Mouse (Mus musculus) heart, embryonic 13.5 days (tissue): Measurements from ENCODE around the gene Ppfia2. TPM values are rescaled to one million over a fixed set of nuclear protein-coding genes. Genes with fewer than 3 reads are reported as not detected.

Source experiments
- ATAC-seq: fragments of 200-750 bp; cut with Nextera tagmentation; 2 replicates; pipeline ENCODE4 v1.8.0; 2017; ENCODE audit warnings: moderate TSS enrichment; ENCODE audit not compliant: insufficient number of reproducible peaks, low FRiP score, low TSS enrichment; ENCODE audit errors: extremely low read depth
- H3K27ac ChIP-seq: fragments of 300-500 bp; sonication (generic); replicated peaks from 2 replicates; pipeline ENCODE4 v1.5.1; 2015; ENCODE audit warnings: moderate library complexity, mild to moderate bottlenecking, inconsistent platforms
- H3K27me3 ChIP-seq: fragments of 300-500 bp; sonication (generic); replicated peaks from 2 replicates; pipeline ENCODE4 v1.6.1; 2015; ENCODE audit warnings: mild to moderate bottlenecking, inconsistent platforms
- H3K36me3 ChIP-seq: fragments of 300-500 bp; sonication (generic); 2 replicates; pipeline ENCODE4 v1.6.1; 2015; ENCODE audit warnings: mild to moderate bottlenecking, inconsistent platforms
- H3K4me1 ChIP-seq: fragments of 300-500 bp; sonication (generic); 2 replicates; pipeline ENCODE4 v1.6.1; 2015; ENCODE audit warnings: inconsistent platforms
- H3K4me2 ChIP-seq: fragments of 300-500 bp; sonication (generic); 2 replicates; pipeline ENCODE4 v1.6.1; 2015; ENCODE audit warnings: inconsistent platforms, mild to moderate bottlenecking, moderate library complexity
- H3K4me3 ChIP-seq: fragments of 300-500 bp; sonication (generic); 2 replicates; pipeline ENCODE4 v1.5.1; 2015; ENCODE audit warnings: moderate library complexity, mild to moderate bottlenecking, inconsistent platforms
- H3K9ac ChIP-seq: fragments of 300-500 bp; sonication (generic); 2 replicates; pipeline ENCODE4 v1.6.1; 2015; ENCODE audit warnings: inconsistent platforms, mild to moderate bottlenecking, moderate library complexity
- H3K9me3 ChIP-seq: fragments of 300-500 bp; sonication (generic); 2 replicates; pipeline ENCODE4 v1.6.1; 2016; ENCODE audit warnings: inconsistent platforms
- WGBS: fragments of 180-500 bp; shearing (Covaris S2); methylation state at CpG from one replicate; pipeline ENCODE4 v1.1.7; 2015; ENCODE audit warnings: mixed read lengths; 5-methylcytosine and 5-hydroxymethylcytosine counted together
- polyA plus RNA-seq: library from polyadenylated mRNA; unstranded; fragments of >200 nt; fragmentation: Nextera tagmentation; extraction: Ambion mirVana; gene quantifications from 2 replicates; pipeline ENCODE4 v1.2.1, GENCODE M21; 2015

The Ppfia2 gene
- polyA plus RNA-seq, 1 experiment from 2014 or later, result 0.29 TPM

DNA sequence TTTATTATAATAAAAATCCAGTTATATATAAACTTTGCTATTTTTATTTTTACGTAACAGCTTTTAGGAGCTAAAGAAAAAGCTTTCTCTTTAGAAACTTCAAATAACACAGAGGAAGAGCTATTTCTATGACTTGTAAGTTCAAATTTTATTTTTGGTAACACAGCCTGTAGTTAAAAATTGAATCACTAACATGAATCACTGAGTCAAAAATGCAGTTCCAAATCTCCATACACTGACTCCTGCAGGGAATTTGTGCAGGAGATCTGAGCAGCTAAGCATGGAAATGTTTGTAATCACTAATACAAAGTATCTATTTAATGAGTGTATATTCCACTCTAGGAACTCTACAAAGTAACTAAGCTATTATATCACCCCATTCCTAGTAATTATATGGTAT, 354.1 kb downstream of the Ppfia2 start:
- Histone ChIP-seq H3K4me2 (no peak overlapping the region), H3K9ac (no peak overlapping the region), H3K9me3 (no peaks in the 10 kb centered on the region), H3K36me3 (no peaks in the 10 kb centered on the region), H3K4me1 (0 out of 2 replicates have a peak, but pooled peaks cover 6% of the 10 kb centered on the region), H3K27ac (no peak overlapping the region), H3K4me3 (no peak overlapping the region), H3K27me3 (no peaks in the 10 kb centered on the region)
- 86% methylated on average over 1 of the region's 1 CpGs for WGBS
- no peak for ATAC-seq

DNA sequence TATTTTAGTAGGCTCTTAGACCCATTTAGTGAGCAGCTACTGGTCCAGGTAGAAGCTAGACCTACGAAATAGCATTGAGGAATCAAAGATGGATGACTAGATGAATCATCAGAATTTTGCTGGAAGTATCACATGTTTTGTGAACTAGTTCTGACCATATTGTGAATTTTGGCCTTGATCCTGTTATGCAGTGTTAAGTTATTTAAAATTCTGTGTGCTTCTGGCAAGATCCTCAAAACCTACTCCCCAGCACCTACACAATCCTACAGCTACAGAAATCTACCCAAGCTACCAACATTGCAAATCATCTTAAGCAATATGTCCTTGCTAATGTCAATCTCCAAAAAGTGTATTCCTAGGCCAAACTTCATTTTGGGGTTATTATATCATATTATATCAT, 368.3 kb downstream of the Ppfia2 start:
- Histone ChIP-seq H3K9me3 (no peaks in the 10 kb centered on the region), H3K36me3 (no peaks in the 10 kb centered on the region), H3K4me1 (no peaks in the 10 kb centered on the region), H3K9ac (no peak overlapping the region), H3K27ac (no peak overlapping the region), H3K4me3 (no peak overlapping the region), H3K27me3 (no peaks in the 10 kb centered on the region), H3K4me2 (no peak overlapping the region)
- 61% methylated on average over 1 of the region's 1 CpGs for WGBS
- ATAC-seq, result no peak

DNA sequence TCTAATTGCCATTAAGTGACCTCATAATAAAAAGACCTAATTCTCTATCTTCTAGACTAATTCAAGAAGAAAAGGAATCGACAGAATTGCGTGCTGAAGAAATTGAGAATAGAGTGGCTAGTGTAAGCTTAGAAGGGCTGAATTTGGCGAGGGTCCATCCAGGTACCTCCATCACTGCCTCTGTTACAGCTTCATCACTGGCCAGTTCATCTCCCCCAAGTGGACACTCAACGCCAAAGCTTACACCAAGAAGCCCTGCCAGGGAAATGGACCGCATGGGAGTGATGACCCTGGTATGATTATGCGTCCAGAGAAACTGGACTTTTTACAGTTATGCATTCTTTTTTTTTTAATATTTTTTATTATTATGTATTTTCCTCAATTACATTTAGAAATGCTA, 388.0 kb downstream of the Ppfia2 start:
- H3K27ac ChIP-seq, result no peak overlapping the region
- no peaks in the 10 kb centered on the region for H3K36me3 ChIP-seq
- H3K4me3 ChIP-seq, result no peak overlapping the region
- no peaks in the 10 kb centered on the region for H3K27me3 ChIP-seq
- H3K9ac ChIP-seq, result no peak overlapping the region
- no peak overlapping the region for H3K4me2 ChIP-seq
- no peak for ATAC-seq
- WGBS, result 67% methylated on average over 6 of the region's 6 CpGs
- H3K9me3 ChIP-seq, result no peaks in the 10 kb centered on the region
- no peaks in the 10 kb centered on the region for H3K4me1 ChIP-seq

DNA sequence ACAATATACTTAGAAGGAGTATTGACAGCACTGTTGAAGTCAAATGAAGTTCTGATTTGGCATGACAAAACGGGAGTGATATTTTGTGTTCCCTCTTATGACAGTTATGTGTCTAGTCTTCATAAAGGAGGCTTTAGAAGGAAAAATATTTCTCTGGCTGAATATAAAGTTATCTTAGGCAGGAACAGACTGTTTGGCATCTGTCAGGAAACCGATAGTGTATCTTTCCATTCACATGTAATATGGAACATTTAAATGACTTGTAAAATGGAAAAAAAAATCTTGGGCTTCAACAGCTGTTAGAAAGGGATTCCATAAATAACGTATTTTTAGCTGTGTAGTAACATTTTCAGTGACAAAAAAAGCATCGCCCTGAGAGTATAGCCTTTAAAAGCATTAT, 400.1 kb downstream of the Ppfia2 start:
- WGBS, result 69% methylated on average over 4 of the region's 4 CpGs

DNA sequence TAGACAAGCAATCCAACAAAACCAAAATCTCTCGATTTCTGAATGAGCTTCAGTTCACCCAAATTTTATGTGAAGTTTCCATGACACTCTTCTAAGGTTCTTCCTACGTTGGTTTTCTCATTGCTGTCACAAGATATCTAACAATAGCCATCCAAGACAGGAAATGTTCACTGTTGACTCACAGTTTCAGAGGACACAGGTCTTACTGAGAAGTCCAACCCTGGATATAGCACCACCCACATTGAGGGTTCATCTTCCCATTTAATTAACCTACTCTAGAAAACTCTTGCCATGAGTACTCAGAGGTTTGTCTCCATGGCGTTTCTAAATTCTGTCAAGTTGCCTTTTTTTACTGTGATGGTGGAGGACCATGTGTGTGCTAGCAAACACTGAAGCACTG, 401.7 kb downstream of the Ppfia2 start:
- no peak overlapping the region for H3K27ac ChIP-seq
- H3K36me3 ChIP-seq, result no peaks in the 10 kb centered on the region
- H3K27me3 ChIP-seq, result no peaks in the 10 kb centered on the region
- ATAC-seq, result no peak
- no peak overlapping the region for H3K9ac ChIP-seq
- no peaks in the 10 kb centered on the region for H3K9me3 ChIP-seq
- no peak overlapping the region for H3K4me3 ChIP-seq
- H3K4me1 ChIP-seq, result no peaks in the 10 kb centered on the region
- 59% methylated on average over 3 of the region's 3 CpGs for WGBS
- no peak overlapping the region for H3K4me2 ChIP-seq

More for the DNA sequence above, 400.1 kb downstream of the Ppfia2 start:
- Histone ChIP-seq H3K4me2 (no peak overlapping the region), H3K36me3 (no peaks in the 10 kb centered on the region), H3K27ac (no peak overlapping the region), H3K9me3 (no peaks in the 10 kb centered on the region), H3K9ac (no peak overlapping the region), H3K4me1 (no peaks in the 10 kb centered on the region), H3K27me3 (no peaks in the 10 kb centered on the region), H3K4me3 (no peak overlapping the region)
- no peak for ATAC-seq

DNA sequence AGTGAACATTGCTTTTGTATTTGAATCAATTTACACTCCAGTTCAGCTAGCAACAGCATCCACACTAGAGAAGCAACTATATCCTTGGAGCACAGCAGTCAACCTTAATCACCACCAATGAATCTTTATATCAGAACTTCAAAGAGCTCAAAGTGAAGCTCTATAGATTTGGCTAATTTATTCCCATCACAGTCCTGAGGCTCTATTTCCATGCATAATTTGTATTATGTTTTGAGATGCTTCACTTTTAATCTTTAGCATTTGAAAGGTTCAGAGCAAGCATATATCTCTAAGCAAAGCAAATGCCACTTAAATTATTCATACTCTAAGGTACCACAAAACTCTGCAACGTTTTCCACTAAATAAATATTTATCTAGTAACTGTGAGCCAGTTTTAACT, 402.6 kb downstream of the Ppfia2 start:
- H3K9me3 ChIP-seq, result no peaks in the 10 kb centered on the region

DNA sequence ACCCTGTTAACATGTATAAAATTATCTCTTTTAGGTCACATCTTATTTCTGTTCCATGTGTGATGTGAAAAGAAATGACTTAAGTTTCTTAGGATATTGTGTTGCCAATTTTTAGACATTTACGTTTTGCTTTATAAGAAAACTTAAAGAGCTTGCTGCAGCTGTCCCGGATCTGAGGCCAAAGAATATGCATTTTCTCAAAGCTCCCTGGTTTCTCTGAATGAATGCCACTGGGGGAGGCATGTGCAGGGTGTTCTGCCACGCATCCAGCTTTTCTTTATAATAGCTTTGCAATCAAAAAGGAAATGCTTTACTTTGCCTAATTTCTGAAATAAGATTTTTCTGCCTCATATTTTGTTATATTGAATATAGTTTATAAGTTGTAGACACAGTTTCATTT, 411.2 kb downstream of the Ppfia2 start:
- 56% methylated on average over 3 of the region's 3 CpGs for WGBS
- no peaks in the 10 kb centered on the region for H3K27me3 ChIP-seq
- no peaks in the 10 kb centered on the region for H3K9me3 ChIP-seq
- H3K27ac ChIP-seq, result no peak overlapping the region
- H3K9ac ChIP-seq, result no peak overlapping the region
- no peak for ATAC-seq
- H3K36me3 ChIP-seq, result no peaks in the 10 kb centered on the region
- no peaks in the 10 kb centered on the region for H3K4me1 ChIP-seq
- no peak overlapping the region for H3K4me3 ChIP-seq
- no peak overlapping the region for H3K4me2 ChIP-seq

More for the DNA sequence above, 402.6 kb downstream of the Ppfia2 start:
- WGBS, result 45% methylated on average over 1 of the region's 1 CpGs
- no peak overlapping the region for H3K4me2 ChIP-seq
- no peak for ATAC-seq
- H3K36me3 ChIP-seq, result no peaks in the 10 kb centered on the region
- H3K9ac ChIP-seq, result no peak overlapping the region
- H3K4me1 ChIP-seq, result no peaks in the 10 kb centered on the region
- H3K27ac ChIP-seq, result no peak overlapping the region
- H3K4me3 ChIP-seq, result no peak overlapping the region
- H3K27me3 ChIP-seq, result no peaks in the 10 kb centered on the region

DNA sequence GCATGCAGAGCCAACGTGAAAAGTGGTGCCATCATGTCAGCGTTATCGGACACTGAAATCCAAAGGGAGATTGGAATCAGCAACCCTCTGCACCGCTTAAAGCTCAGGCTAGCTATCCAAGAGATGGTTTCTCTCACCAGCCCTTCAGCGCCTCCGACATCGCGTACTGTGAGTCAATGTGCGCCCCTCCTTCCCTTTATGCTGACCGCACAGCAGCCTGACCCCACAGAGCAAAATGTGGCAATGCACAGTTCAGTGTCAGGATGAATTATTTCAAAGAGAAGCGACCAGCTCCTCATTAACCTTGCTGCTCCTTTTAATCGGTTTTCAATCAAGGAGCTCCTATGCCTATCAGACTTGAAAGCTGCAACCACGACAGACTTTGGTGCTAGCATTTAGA, 426.2 kb downstream of the Ppfia2 start:
- WGBS, result 56% methylated on average over 13 of the region's 13 CpGs
- ATAC-seq, result no peak
- no peak overlapping the region for H3K4me3 ChIP-seq
- no peak overlapping the region for H3K27ac ChIP-seq
- no peaks in the 10 kb centered on the region; the same call in 1 of the 2 replicates for H3K4me1 ChIP-seq
- H3K4me2 ChIP-seq, result no peak overlapping the region
- H3K36me3 ChIP-seq, result no peaks in the 10 kb centered on the region
- no peaks in the 10 kb centered on the region for H3K9me3 ChIP-seq
- no peak overlapping the region for H3K9ac ChIP-seq
- no peaks in the 10 kb centered on the region for H3K27me3 ChIP-seq

DNA sequence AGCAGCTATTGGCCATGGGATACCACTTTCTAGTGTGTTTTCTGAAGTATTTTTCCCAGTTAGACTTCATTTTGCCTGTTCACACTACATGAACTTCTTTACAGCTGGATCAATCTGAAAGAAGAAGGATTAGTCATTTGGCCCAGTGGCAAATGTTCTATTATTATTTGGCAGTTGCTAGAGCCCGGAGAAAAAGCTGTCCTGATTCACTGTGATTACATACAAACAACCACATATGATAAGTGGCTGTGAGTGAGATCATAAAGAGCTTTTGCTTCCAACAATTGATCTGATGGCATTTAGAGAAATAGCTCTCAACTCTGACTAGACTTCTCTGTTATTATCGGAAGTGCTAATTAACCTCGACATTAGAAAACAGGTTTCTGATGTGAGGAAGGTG, 440.0 kb downstream of the Ppfia2 start:
- Histone ChIP-seq H3K4me3 (no peak overlapping the region), H3K9me3 (peaks cover 6% of the 10 kb centered on the region; the same call in 1 of the 2 replicates), H3K4me1 (no peaks in the 10 kb centered on the region), H3K36me3 (no peaks in the 10 kb centered on the region), H3K27me3 (no peaks in the 10 kb centered on the region), H3K4me2 (no peak overlapping the region), H3K27ac (no peak overlapping the region), H3K9ac (no peak overlapping the region)
- ATAC-seq, result no peak
- 56% methylated on average over 3 of the region's 3 CpGs for WGBS

DNA sequence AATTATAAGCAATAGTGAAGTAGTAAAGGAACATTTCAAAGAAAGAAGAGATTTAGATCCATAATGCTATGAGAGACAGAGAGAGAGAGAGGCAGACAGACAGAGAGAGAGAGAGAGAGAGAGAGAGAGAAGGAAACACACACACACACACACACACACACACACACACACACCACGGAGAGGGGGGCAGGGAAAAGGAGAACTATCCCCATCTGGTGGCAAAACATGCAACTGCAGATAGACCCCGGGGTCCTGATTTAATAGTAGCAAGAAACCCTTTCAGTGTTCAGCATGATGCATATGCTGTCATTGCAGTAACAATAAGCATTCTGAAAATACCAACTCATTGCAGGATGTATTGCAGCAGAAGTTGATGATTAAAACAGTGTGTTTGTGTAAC, 442.9 kb downstream of the Ppfia2 start:
- no peak overlapping the region for H3K4me3 ChIP-seq
- H3K4me1 ChIP-seq, result no peaks in the 10 kb centered on the region
- ATAC-seq, result no peak
- no peaks in the 10 kb centered on the region for H3K27me3 ChIP-seq
- no peak overlapping the region for H3K4me2 ChIP-seq
- no peaks in the 10 kb centered on the region for H3K36me3 ChIP-seq
- H3K9me3 ChIP-seq, result peaks cover 6% of the 10 kb centered on the region; the same call in 1 of the 2 replicates
- H3K9ac ChIP-seq, result no peak overlapping the region
- H3K27ac ChIP-seq, result no peak overlapping the region
- WGBS, result 40% methylated on average over 2 of the region's 2 CpGs

DNA sequence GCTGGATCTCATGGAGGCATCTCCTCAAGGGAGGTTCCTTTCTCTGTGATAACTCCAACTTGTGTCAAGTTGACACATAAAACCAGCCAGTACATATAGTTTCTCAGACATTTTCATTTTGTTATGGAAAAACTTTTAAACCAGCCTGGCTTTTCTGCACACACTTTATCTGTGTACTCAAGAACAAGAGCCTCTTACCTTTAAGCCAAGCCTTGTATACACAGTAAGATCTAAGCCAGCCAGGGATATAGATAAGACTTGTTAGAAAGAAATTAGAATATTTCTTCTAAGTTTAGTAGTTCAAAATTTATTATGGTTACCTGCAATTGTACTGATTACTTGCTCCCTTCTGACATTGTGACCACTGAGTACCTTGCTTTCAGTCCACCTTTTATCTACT, 444.1 kb downstream of the Ppfia2 start:
- ATAC-seq, result no peak
- no peaks in the 10 kb centered on the region for H3K4me1 ChIP-seq
- H3K9me3 ChIP-seq, result peaks cover 6% of the 10 kb centered on the region; the same call in 1 of the 2 replicates
- H3K27me3 ChIP-seq, result no peaks in the 10 kb centered on the region
- H3K9ac ChIP-seq, result no peak overlapping the region
- no peaks in the 10 kb centered on the region for H3K36me3 ChIP-seq
- no peak overlapping the region for H3K4me2 ChIP-seq
- H3K4me3 ChIP-seq, result no peak overlapping the region
- no peak overlapping the region for H3K27ac ChIP-seq

DNA sequence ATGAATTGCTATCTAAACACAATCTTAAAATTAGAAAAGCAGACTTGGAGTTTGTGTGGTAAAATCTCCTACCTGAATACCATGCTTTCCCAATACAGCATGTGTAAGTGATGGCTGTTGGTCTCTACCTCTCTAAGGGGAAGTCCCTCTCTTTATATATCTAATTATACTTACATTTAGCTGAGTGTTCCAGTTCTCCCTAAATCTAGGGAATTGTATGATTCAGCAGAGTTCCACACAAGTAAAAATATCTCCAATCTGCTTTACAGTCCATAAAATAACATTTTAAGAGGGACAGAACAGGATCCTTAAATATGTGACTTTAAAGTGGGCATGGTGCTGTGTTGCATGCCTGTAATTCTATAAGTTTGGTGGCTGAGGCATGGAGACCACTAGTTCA, 444.7 kb downstream of the Ppfia2 start:
- Histone ChIP-seq H3K4me1 (no peaks in the 10 kb centered on the region), H3K36me3 (no peaks in the 10 kb centered on the region), H3K9ac (no peak overlapping the region), H3K4me3 (no peak overlapping the region), H3K27ac (no peak overlapping the region), H3K27me3 (no peaks in the 10 kb centered on the region), H3K4me2 (no peak overlapping the region), H3K9me3 (peaks cover 6% of the 10 kb centered on the region; the same call in 1 of the 2 replicates)
- no peak for ATAC-seq
